Mouse (Mus musculus): ENCODE results near the gene Chpf2. TPM values are rescaled to one million over a fixed set of nuclear protein-coding genes. Genes with fewer than 3 reads are reported as not detected.

Gene Chpf2
- total and polyA plus RNA-seq, 3 experiments = 37.9 to 39.7 TPM; not detected in 1

DNA sequence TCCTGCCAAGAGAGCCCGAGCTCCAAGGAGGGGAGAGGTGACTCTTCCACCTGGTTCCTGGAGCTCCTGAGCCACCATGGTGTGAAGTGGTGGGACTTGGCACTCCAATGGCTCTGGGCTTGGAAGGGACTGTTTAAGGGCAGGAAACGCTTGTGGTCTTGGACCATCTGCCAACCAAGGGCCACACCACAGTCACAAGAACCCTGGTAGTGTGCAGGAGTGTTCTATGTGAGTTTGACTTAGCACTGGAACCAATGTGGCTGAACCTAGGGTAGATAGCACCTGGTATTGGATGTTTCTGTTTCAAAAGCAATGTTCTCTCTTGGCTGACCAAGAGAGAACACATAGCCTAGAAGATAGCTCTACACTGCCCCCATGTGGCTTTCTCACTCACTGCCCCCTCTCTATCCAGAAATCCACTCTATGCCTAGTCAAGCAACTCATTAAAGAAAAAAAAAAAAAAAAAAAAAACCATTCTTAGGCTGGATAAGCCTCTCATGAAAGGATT is 10.7 kb downstream of the Chpf2 start:
- Histone ChIP-seq H3K4me3 (ENCODE audit: control insufficient read depth in 1 of 2, insufficient read depth in 1 of 2, low read depth in 2 of 2, low read length in 2 of 2) (no peak overlapping the region), H3K27ac (ENCODE audit: control insufficient read depth, low read depth, low read length) (no peak overlapping the region), H3K4me1 (ENCODE audit: control insufficient read depth in 1 of 2, insufficient read depth in 2 of 2, low read length in 2 of 2) (peaks cover 0 to 7% of the 10 kb centered on the region in 2 experiments; a peak in 1 of 4 replicates), H3K9me3 (replicated peaks; ENCODE audit: insufficient read depth, low read length) (no peaks in the 10 kb centered on the region), H3K9ac (ENCODE audit: control insufficient read depth, low read depth, low read length, poor library complexity, severe bottlenecking) (no peak overlapping the region), H3K79me2 (ENCODE audit: control insufficient read depth, insufficient read depth, low read length, poor library complexity) (no peaks in the 10 kb centered on the region; the same call in 1 of the 2 replicates), H3K27me3 (ENCODE audit: control insufficient read depth in 1 of 2, insufficient read depth in 2 of 2, low read length in 2 of 2) (peaks cover 20 to 25% of the 10 kb centered on the region in 2 experiments), H3K36me3 (ENCODE audit: control insufficient read depth in 1 of 2, insufficient read depth in 2 of 2, low read length in 2 of 2) (no peaks in the 10 kb centered on the region)
- TF ChIP-seq MAZ (IDR thresholded peaks at IDR 0.05; ENCODE audit: low read depth, low read length) = peak; percentile 81; the same call in 1 of the 2 replicates
- peak; percentile 71 to 89 (median 82) for TF ChIP-seq CTCF (IDR thresholded peaks at IDR 0.05 in 2 of 3, conservative IDR thresholded peaks at IDR 0.05 in 1 of 3; ENCODE audit: control insufficient read depth in 1 of 3, insufficient read depth in 1 of 3, low read depth in 2 of 3, low read length in 3 of 3, poor library complexity in 1 of 3, severe bottlenecking in 1 of 3)
- no peak for TF ChIP-seq E2F4 (IDR thresholded peaks at IDR 0.05; ENCODE audit: borderline replicate concordance, low read depth, low read length)
- TF ChIP-seq NELFE (IDR thresholded peaks at IDR 0.05; ENCODE audit: low read depth, low read length) = no peak
- TF ChIP-seq RAD21 (IDR thresholded peaks at IDR 0.05; ENCODE audit: low read depth, low read length) = peak; percentile 77
- TF ChIP-seq MXI1 (IDR thresholded peaks at IDR 0.05; ENCODE audit: low read depth, low read length) = 0 out of 2 replicates have a peak, but pooled peaks have one; percentile 17
- TF ChIP-seq JUND (IDR thresholded peaks at IDR 0.05; ENCODE audit: low read depth, low read length) = no peak
- no peak for TF ChIP-seq UBTF (IDR thresholded peaks at IDR 0.05; ENCODE audit: borderline replicate concordance, insufficient read depth, low read depth, low read length)
- TF ChIP-seq POLR2AphosphoS2 (IDR thresholded peaks at IDR 0.05; ENCODE audit: low read length) = no peak
- peak; percentile 30; the same call in 1 of the 2 replicates for TF ChIP-seq ZC3H11A (IDR thresholded peaks at IDR 0.05; ENCODE audit: low read depth, low read length)
- TF ChIP-seq ZNF384 (IDR thresholded peaks at IDR 0.05; ENCODE audit: low read depth, low read length) = peak; percentile 57
- TF ChIP-seq CHD2 (IDR thresholded peaks at IDR 0.05; ENCODE audit: low read length) = no peak
- TF ChIP-seq TAL1 (IDR thresholded peaks at IDR 0.05; ENCODE audit: low read length) = no peak
- TF ChIP-seq SMC3 (IDR thresholded peaks at IDR 0.05; ENCODE audit: low read depth, low read length) = peak; percentile 69
- 0 out of 2 replicates have a peak, but pooled peaks have one; percentile 44 for TF ChIP-seq SIN3A (IDR thresholded peaks at IDR 0.05; ENCODE audit: low read length)
- DNase-seq (ENCODE audit: low read depth, low spot score) = peak; percentile 88

DNA sequence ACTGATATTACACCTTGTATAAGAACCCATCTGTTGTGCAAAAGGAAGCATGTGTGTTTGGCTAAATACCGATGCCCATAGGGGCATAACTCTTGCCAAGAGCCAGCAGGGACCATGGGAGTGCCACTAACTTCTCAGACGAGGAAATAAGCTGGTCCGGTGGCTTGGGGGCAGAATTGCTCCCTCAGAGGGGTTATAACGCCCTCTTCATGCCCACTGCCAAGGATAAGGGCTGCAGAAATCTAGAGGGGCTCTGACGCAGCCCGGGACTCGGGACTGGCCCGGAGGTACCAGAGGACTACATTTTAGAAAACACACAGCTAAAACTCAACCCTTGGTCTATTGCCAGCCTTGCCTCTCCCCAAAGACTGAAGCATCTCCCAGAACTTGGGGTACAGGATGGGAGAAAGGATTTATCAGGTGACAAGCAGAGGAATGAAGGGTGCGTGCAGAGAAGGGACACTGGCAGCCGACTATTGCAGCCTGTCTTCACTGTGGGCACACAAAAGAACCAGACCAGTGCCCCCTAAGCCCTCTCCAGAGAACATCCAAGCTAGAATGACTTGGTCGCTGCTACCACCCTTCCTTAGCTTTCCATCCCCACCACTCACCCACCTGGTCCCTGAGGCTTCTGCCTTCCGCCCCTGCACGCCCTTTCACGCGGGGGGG is 11.5 kb downstream of the Chpf2 start:
- Histone ChIP-seq H3K79me2 (ENCODE audit: control insufficient read depth, insufficient read depth, low read length, poor library complexity) (no peaks in the 10 kb centered on the region; the same call in 1 of the 2 replicates), H3K9ac (ENCODE audit: control insufficient read depth, low read depth, low read length, poor library complexity, severe bottlenecking) (peak overlapping the region; percentile 47; the same call in 1 of the 2 replicates), H3K4me1 (ENCODE audit: control insufficient read depth in 1 of 2, insufficient read depth in 2 of 2, low read length in 2 of 2) (peaks cover 2 to 7% of the 10 kb centered on the region in 2 experiments; a peak in 2 of 4 replicates), H3K27ac (ENCODE audit: control insufficient read depth, low read depth, low read length) (no peak overlapping the region), H3K27me3 (ENCODE audit: control insufficient read depth in 1 of 2, insufficient read depth in 2 of 2, low read length in 2 of 2) (peaks cover 20 to 31% of the 10 kb centered on the region in 2 experiments), H3K9me3 (replicated peaks; ENCODE audit: insufficient read depth, low read length) (no peaks in the 10 kb centered on the region), H3K4me3 (ENCODE audit: control insufficient read depth in 1 of 2, insufficient read depth in 1 of 2, low read depth in 2 of 2, low read length in 2 of 2) (peak overlapping the region; percentile 19 to 28; a peak in 3 of 4 replicates), H3K36me3 (ENCODE audit: control insufficient read depth in 1 of 2, insufficient read depth in 2 of 2, low read length in 2 of 2) (no peaks in the 10 kb centered on the region)
- peak; percentile 37 for DNase-seq (ENCODE audit: low read depth, low spot score)
- TF ChIP-seq POLR2AphosphoS2 (IDR thresholded peaks at IDR 0.05; ENCODE audit: low read length) = peak; percentile 53; the same call in 1 of the 2 replicates
- TF ChIP-seq CHD1 (IDR thresholded peaks at IDR 0.05; ENCODE audit: low read depth, low read length) = no peak
- TF ChIP-seq ETS1 (IDR thresholded peaks at IDR 0.05; ENCODE audit: low read depth, low read length) = no peak
- TF ChIP-seq CTCF (IDR thresholded peaks at IDR 0.05 in 2 of 3, conservative IDR thresholded peaks at IDR 0.05 in 1 of 3; ENCODE audit: control insufficient read depth in 1 of 3, insufficient read depth in 1 of 3, low read depth in 2 of 3, low read length in 3 of 3, poor library complexity in 1 of 3, severe bottlenecking in 1 of 3) = 0 out of 6 replicates have a peak, but pooled peaks of 1 of the 3 experiments have one; percentile 4

All from MEL (cell line).